Mouse (Mus musculus) naive thymus-derived CD4-positive, alpha-beta T cell, adult 5 months (primary cell): ENCODE data around the gene Il27. TPM values are rescaled to one million over a fixed set of nuclear protein-coding genes. Genes with fewer than 3 reads are reported as not detected.

Source experiments
- polyA plus RNA-seq: library from polyadenylated mRNA; unstranded; fragments of 100-300 nt; shearing (Covaris generic); gene quantifications from one replicate; pipeline ENCODE4 v1.2.1, GENCODE M21; 2017

The Il27 gene
- polyA plus RNA-seq: not detected

DNA sequence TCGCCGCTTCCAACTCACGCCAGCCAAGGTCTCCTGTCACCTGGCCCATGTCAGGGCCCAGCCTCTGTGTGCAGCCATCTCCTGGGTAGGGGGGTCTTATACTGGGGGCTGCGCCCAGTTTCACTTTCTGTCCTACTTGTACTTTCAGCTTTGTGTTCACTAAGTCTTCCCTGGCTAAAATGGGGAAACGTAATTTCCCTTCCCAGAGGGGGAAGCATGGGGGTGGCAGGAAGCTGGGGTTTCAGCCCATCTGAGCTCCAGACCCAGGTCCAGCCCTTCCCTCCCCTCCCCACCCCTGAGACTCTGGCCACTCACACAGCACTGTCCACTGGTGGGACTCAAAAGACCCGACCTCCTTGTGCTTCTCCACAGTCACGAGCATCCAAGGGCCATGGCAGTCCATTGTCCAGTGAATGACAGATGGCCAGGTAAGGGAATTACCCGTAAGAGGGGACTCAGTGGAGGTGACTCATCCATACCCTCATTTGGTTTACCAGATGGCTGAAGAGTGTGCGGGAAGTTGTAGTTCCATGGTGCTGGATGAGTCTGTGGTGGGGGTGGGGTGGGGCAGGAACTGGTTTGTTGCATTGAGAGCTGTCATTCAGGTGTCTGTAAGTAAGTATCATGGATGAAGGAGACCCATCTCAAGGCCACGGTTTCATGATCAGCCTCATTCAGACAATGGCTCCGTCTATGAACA is at the start of gene Il27:
Gene Il27 (minus strand): TSS at position 80 of the 700 bp plus-strand sequence.

GRCm38 (mm10) chr7:126630824-126631518 is 36.2 kb upstream of the Il27 start, which contains the start of gene Nupr1:
Gene Nupr1 (minus strand): TSS chr7:126630861.

DNA sequence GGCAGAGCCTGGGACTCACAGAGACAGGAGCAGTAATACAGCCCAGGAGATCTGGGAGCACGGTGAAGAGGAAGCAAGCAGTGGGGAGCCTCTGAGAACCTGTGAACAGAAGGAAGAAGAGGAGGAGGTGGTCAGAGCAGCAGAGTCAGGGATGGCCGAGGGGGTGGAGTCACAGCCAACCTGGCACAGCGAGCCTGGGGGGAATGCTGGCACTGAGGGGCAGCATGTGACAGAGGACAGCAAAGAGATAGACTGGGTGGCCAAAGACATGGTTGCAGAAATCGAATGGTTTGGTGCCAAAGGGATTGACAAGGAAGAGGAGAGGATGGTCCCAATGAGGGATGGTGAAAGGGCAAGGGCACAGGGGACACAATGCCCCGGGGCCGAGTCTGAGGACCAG is 9.0 kb downstream of the Il27 start, which contains the start of gene Cln3:
Gene Cln3 (minus strand): TSS at position 101 of the 400 bp plus-strand sequence.

GRCm38 (mm10) chr7:126584506-126584977 is 10.2 kb downstream of the Il27 start, which contains the start of gene Apobr:
Gene Apobr (plus strand): TSS chr7:126584942.

DNA sequence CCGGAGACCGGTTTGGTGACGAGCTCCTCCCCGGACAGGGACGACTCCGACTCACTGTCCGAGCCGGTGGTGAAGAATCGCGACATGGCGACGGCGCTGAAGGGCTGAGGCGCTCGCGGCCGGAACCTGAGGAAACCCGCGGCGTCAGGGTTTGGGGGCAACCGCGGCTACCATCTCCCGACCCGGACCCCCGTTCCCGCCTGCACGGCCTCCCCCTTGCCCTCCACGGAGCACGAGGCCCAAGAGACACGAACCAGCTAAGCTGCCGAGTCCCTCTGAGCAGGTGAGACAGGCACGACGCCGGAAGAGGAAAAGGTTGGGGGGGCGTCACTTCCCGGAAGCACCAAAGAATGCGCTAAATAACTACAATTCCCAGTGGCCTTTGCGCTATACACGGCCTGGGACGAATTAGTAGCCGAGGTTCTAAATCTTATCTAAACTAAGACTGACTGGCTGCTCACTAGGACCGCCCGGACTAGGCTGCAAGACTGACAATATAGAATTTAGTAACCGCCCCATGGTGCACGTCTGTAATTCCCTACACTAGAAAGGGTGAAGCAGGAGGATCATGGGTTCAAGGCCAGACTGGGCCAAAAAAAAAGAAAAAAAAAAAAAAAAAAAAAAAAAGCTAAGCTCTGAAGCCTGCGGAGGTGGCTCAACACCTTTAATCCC is 28.5 kb downstream of the Il27 start, which contains the start of gene Eif3c:
Gene Eif3c (minus strand): TSS at position 318 of the 672 bp plus-strand sequence.

Other genes starting within 250 kb of the Il27 start
- gene Lat, start 225.4 kb downstream of the Il27 start, polyA plus RNA-seq: 696 TPM
- 56.7 TPM for gene Spns1, start 217.5 kb downstream of the Il27 start, polyA plus RNA-seq
- gene Nfatc2ip, start 198.2 kb downstream of the Il27 start, polyA plus RNA-seq: 7.3 TPM
- gene Cd19, start 180.1 kb downstream of the Il27 start, polyA plus RNA-seq: not detected
- 35.8 TPM for gene Rabep2, start 166.2 kb downstream of the Il27 start, polyA plus RNA-seq
- gene Atp2a1, start 131.8 kb downstream of the Il27 start, polyA plus RNA-seq: 0.47 TPM
- gene Sh2b1, start 119.5 kb downstream of the Il27 start, polyA plus RNA-seq: 28.4 TPM
- 50.0 TPM for gene Tufm, start 107.6 kb downstream of the Il27 start, polyA plus RNA-seq
- gene Atxn2l, start 91.5 kb downstream of the Il27 start, polyA plus RNA-seq: 109 TPM
- gene Eif3c, start 28.5 kb downstream of the Il27 start, polyA plus RNA-seq: 166 TPM
- 1.1 TPM for gene Apobr, start 10.0 kb downstream of the Il27 start, polyA plus RNA-seq
- 54.1 TPM for gene Cln3, start 9.1 kb downstream of the Il27 start, polyA plus RNA-seq
- not detected for gene Nupr1, start 35.9 kb upstream of the Il27 start, polyA plus RNA-seq
- 89.1 TPM for gene Sgf29, start 54.4 kb upstream of the Il27 start, polyA plus RNA-seq
- 0.36 TPM for gene Sult1a1, start 81.5 kb upstream of the Il27 start, polyA plus RNA-seq
- gene Bola2, start 100.5 kb upstream of the Il27 start, polyA plus RNA-seq: 80.9 TPM
- gene Slx1b, start 100.8 kb upstream of the Il27 start, polyA plus RNA-seq: 3.5 TPM
- gene Coro1a, start 112.8 kb upstream of the Il27 start, polyA plus RNA-seq: 2,123 TPM
- gene Mapk3, start 164.7 kb upstream of the Il27 start, polyA plus RNA-seq: 20.2 TPM
- 0.81 TPM for gene Gdpd3, start 171.4 kb upstream of the Il27 start, polyA plus RNA-seq
- gene Ypel3, start 182.0 kb upstream of the Il27 start, polyA plus RNA-seq: 416 TPM
- 5.2 TPM for gene Tbx6, start 186.5 kb upstream of the Il27 start, polyA plus RNA-seq
- gene Ppp4c, start 197.6 kb upstream of the Il27 start, polyA plus RNA-seq: 341 TPM
- gene Fam57b, start 202.7 kb upstream of the Il27 start, polyA plus RNA-seq: not detected
- not detected for gene 4930451I11Rik, start 236.7 kb upstream of the Il27 start, polyA plus RNA-seq